Mouse (Mus musculus) brown adipose tissue, adult 24 weeks (tissue): ENCODE measurements around the gene Pcolce2. TPM values are rescaled to one million over a fixed set of nuclear protein-coding genes. Genes with fewer than 3 reads are reported as not detected.
"Not testable (repeated sequence)": the region's sequence is repeated elsewhere in the genome, so short reads cannot be mapped to it uniquely, and the experiment has no call there.

Source experiments
- H3K27ac ChIP-seq: fragments of 200-500 bp; replicated peaks from 2 replicates; pipeline ENCODE4 v1.5.1; 2012; ENCODE audit warnings: low read depth, mild to moderate bottlenecking, low read length
- H3K4me1 ChIP-seq: fragments of 200-500 bp; 2 replicates; pipeline ENCODE4 v1.6.1; 2012; ENCODE audit warnings: low read length, mixed read lengths; ENCODE audit not compliant: control insufficient read depth, insufficient read depth, insufficient read length
- H3K4me3 ChIP-seq: fragments of 200-500 bp; 2 replicates; pipeline ENCODE4 v1.5.1; 2012; ENCODE audit warnings: low read depth, mild to moderate bottlenecking, low read length, moderate library complexity; ENCODE audit not compliant: insufficient read depth
- polyA plus RNA-seq: library from polyadenylated mRNA; stranded (reverse); fragments of >200 nt; gene quantifications from 2 replicates; pipeline ENCODE4 v1.2.4, GENCODE M21; 2012; ENCODE audit not compliant: missing spikeins, insufficient read depth, insufficient read length

Pcolce2 gene
- polyA plus RNA-seq, 1 experiment, result 12.2 TPM

DNA sequence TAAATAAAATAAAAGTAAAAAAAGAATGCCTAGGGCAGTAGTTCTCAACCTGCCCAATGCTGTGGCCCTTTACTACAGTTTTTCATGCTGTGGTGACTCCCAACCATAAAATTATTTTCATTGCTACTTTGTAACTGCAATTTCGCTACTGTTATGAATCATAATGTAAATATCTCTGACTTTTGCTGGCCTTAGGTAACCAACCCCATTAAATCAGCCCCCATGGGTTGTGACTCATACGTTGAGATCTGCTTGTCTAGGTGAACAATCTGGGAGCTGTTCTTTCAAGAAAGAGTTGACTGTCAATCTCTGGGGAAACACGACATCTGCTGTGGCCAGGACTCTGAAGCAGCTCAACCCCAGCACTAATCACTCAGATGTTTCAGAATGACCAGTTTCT, 13.3 kb upstream of the Pcolce2 start:
- Histone ChIP-seq H3K4me1 (no peaks in the 10 kb centered on the region), H3K27ac (no peak overlapping the region), H3K4me3 (no peak overlapping the region)

- H3K4me3 ChIP-seq, result no peak overlapping the region
- H3K27ac ChIP-seq, result no peak overlapping the region
- no peaks in the 10 kb centered on the region for H3K4me1 ChIP-seq
Measured at GRCm38 (mm10) chr9:95628439-95628948, 8.9 kb upstream of the Pcolce2 start.

DNA sequence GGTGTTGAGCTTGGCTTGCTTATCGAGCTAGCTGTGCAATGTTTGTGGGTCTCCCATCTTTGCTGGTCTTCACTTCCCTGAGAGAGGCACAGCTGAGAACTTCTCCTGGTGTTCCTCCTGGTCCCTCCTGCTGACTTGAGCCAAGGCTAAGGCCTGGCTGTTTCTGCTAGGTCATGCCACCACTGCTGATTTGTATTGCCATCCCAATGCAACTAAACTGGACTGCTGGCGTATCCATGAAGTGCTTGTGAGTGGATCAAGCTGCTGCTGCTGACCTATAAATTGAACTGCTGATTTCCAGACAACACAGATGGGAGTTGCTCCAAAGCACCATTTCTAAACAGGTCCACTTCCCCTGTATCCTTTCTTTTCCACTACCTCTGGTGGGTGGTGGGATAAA, 7.8 kb upstream of the Pcolce2 start:
- not testable (repeated sequence) for H3K4me3 ChIP-seq, H3K4me1 ChIP-seq, H3K27ac ChIP-seq

DNA sequence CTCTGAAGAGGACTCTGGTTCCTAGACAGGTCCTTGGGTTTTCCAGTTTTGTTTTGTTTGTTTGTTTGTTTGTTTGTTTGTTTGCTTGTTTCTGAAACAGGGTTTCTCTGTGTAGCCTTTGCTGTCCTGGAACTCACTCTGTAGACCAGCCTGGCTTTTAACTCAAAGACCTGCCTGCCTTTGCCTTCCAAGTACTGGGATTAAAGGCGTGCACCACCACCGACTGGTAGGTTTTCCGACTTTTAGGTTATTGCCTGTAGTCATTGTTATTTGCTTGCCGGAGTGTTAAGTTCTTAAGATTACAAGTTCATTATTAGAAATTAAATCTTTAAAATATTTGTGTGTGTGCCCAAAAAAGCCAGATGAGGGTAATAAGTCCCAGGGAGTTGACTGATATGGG, 1.0 kb upstream of the Pcolce2 start:
- H3K27ac ChIP-seq, result no peak overlapping the region

DNA sequence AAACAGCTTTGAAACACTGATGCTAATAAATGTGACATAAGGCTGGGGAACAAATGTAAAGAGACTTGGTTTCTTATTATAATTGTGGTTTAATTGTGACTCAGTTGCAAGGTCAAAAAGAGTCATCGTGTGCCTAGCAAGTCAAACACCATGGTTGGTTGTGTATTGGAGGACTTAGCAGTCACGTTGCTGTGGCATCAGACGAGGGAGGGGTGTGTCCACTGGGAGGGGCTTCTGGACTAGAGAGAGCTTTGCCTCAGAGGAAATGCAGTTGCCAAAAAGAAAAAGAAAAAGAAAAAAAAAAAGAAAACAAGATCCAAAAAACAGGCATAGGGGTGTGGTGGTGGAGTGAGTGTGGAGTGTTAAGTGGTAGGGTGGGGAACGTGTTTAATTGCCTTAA, 2.5 kb downstream of the Pcolce2 start:
- no peak overlapping the region for H3K27ac ChIP-seq
- H3K4me1 ChIP-seq, result no peaks in the 10 kb centered on the region; the same call in 1 of the 2 replicates
- no peak overlapping the region for H3K4me3 ChIP-seq

More for the DNA sequence above, 1.0 kb upstream of the Pcolce2 start:
- H3K4me3 ChIP-seq, result no peak overlapping the region
- H3K4me1 ChIP-seq, result no peaks in the 10 kb centered on the region; the same call in 1 of the 2 replicates

GRCm38 (mm10) chr9:95645926-95646325, 8.5 kb downstream of the Pcolce2 start:
- Histone ChIP-seq H3K4me3 (no peak overlapping the region), H3K4me1 (peaks cover 2% of the 10 kb centered on the region), H3K27ac (no peak overlapping the region)

DNA sequence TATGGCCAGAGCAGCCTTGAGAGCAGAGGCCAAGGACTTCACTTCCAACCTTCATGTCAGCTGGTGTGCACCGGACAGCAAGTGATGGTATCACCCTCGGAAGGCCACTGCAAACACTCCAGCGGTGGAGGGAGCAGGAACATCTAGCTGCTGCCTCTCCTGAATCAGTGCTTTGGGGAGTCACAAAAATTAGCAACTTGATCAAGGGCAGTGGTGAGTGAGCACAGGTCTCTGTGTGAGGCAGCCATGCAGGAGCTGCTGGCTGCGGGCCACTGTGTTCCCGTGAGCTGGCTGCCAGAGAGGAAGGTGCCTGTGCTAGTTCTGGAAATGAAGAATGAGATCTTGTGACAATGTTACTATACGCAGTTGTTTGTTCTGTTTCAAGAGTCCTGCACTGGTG, 16.0 kb downstream of the Pcolce2 start:
- H3K4me3 ChIP-seq, result no peak overlapping the region
- no peak overlapping the region for H3K27ac ChIP-seq
- H3K4me1 ChIP-seq, result 0 out of 2 replicates have a peak, but pooled peaks cover 3% of the 10 kb centered on the region

DNA sequence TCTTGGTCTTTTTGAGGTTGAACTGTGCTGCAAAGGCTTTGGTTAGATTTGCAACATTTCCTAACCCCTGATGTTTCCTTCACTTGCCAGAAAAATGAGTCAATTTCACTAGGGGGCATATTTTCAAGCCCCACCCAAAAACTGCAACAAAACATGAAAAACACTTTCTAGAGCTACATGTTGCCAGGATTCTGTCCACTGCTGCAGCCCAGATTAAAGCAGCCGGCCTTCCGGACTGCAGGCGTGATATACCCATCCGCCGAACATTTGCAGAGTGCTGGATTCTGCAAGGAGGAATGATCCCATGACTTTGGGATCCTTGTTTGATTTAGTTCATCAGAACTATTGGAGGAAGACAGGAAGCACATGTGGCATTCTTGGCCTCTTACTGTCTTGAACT, 17.0 kb downstream of the Pcolce2 start:
- H3K4me3 ChIP-seq, result no peak overlapping the region
- 0 out of 2 replicates have a peak, but pooled peaks cover 3% of the 10 kb centered on the region for H3K4me1 ChIP-seq
- no peak overlapping the region for H3K27ac ChIP-seq

- peak overlapping the region; percentile 15; the same call in 1 of the 2 replicates for H3K27ac ChIP-seq
- no peak overlapping the region for H3K4me3 ChIP-seq
- 0 out of 2 replicates have a peak, but pooled peaks cover 3% of the 10 kb centered on the region for H3K4me1 ChIP-seq
Measured at GRCm38 (mm10) chr9:95657941-95658340, 20.5 kb downstream of the Pcolce2 start.

DNA sequence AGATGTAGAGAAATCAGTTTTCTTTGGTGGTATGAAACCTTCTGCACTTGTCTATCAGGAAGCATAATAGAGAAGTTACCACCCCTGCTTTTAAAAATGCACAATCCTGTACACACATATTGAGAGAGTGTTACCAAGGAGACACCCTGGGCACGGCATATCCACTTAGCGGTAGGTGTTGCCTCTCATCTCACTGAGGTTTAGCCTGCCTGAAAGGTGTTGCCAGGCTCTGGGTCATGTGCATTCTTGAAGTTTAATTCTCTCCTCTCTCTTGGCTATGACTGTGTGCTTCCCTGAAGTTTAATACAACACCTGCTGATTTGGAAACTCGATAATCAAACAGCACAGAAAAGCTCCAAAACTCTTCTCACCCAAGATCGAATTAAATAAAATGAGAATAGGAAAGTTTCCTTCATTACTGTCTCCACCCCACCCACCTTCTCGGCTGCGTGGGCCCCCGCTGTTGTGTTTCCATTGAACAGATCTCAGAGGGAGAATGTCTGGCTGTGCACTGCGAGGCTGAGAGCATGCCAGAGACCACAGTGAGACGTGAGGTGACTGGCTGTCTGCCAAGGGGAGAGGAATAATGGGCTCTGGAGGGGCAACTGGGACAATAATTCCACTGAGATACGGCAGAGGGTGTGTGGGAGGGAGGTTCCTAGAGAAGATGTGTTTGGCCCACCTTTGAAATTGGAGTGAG, 27.0 kb downstream of the Pcolce2 start:
- H3K27ac ChIP-seq, result no peak overlapping the region
- no peak overlapping the region for H3K4me3 ChIP-seq
- no peaks in the 10 kb centered on the region for H3K4me1 ChIP-seq

- H3K27ac ChIP-seq, result no peak overlapping the region
- H3K4me1 ChIP-seq, result no peaks in the 10 kb centered on the region
- no peak overlapping the region for H3K4me3 ChIP-seq
Measured at GRCm38 (mm10) chr9:95665835-95666234, 28.4 kb downstream of the Pcolce2 start.

DNA sequence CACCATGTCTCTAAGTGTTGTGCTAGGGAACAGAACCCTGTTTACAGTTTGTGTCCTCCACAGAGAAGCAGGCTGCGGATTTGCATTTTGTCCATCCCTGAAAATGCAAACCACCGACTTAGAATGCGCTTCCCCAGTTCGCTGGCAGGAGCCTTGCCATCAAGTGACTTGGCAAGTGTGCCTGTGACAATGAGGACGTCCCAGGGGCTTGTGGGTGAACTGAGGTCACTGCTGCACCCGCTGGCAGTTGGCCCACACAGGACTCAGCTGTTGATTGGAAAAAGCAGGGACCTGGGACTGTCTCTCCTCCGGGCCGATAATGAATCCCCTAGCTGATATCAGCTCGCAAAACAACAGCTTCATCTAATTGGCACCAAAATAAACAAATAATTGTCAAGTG, 30.4 kb downstream of the Pcolce2 start:
- no peak overlapping the region for H3K27ac ChIP-seq
- H3K4me3 ChIP-seq, result no peak overlapping the region
- no peaks in the 10 kb centered on the region for H3K4me1 ChIP-seq

- H3K4me3 ChIP-seq, result no peak overlapping the region
- H3K27ac ChIP-seq, result no peak overlapping the region
- no peaks in the 10 kb centered on the region for H3K4me1 ChIP-seq
Measured at GRCm38 (mm10) chr9:95668306-95668705, 30.9 kb downstream of the Pcolce2 start.

- no peaks in the 10 kb centered on the region; the same call in 1 of the 2 replicates for H3K4me1 ChIP-seq
- no peak overlapping the region for H3K27ac ChIP-seq
- H3K4me3 ChIP-seq, result no peak overlapping the region
Measured at GRCm38 (mm10) chr9:95672331-95672730, 34.9 kb downstream of the Pcolce2 start.

DNA sequence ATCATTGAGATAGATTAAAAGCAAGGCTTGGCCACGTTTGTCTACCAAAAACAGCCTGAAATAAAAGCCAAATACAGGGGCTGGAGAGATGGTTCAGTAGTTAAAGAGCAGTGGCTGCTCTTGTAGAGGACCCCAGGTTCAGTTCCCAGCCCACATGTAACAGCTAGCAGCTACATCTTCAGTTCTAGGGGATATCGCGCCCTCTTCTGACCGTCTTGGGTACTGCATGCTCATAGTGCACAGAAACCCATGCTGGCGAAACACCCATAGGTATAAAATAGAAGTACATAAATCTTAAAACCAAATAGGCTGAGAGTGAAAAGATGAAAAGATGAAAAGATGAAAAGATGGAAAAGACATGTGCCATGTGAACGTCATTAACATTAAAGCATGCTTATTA, 35.4 kb downstream of the Pcolce2 start:
- Histone ChIP-seq H3K4me1 (no peaks in the 10 kb centered on the region; the same call in 1 of the 2 replicates), H3K4me3 (no peak overlapping the region), H3K27ac (no peak overlapping the region)

GRCm38 (mm10) chr9:95675064-95675699, 37.8 kb downstream of the Pcolce2 start:
- 0 out of 2 replicates have a peak overlapping the region, but pooled peaks have one; percentile 19 for H3K27ac ChIP-seq
- H3K4me1 ChIP-seq, result no peaks in the 10 kb centered on the region; the same call in 1 of the 2 replicates
- peak overlapping the region; percentile 41 for H3K4me3 ChIP-seq
